Mouse (Mus musculus): ENCODE data around the gene Mrpl46. TPM values are rescaled to one million over a fixed set of nuclear protein-coding genes. Genes with fewer than 3 reads are reported as not detected.

Mrpl46 gene
- total RNA-seq, 2 experiments from 2014 or later: 22.3 to 34.2 TPM

DNA sequence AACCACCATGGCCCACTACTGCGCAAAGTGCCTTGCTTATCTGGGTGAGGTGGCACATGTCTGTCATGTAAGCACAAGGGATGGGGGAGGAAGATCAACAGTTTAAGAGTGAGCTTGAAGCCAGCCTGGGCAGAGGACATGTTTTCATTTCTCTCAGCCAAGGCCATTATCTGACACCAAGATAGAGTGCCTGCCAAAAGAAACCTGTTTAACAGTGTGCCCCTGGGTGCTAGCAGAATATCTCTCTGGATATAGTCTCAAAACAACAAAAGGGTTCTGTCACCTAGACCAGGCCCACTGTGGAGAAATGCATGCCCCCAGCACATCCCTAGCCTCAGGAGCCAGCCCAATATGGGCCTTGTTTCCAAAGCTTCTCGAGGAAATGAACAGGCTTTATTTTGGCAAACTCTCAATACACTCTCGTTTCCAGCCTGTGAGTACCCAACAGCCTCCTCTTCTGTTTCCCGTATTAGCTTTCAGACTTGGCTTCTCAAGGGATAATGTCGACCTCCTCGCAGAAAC is 11.3 kb upstream of the Mrpl46 start:
- no peak for TF ChIP-seq CTCF (IDR thresholded peaks at IDR 0.05)
- Histone ChIP-seq H3K4me3 (no peak overlapping the region), H3K27ac (peak overlapping the region; percentile 68)
- intact Hi-C loops (cut with DNase I): loop anchor here (2.0 kb wide), 1 partner anchor 52 kb away; the partner anchor contains the start of gene Det1
- no peak for DNase-seq

DNA sequence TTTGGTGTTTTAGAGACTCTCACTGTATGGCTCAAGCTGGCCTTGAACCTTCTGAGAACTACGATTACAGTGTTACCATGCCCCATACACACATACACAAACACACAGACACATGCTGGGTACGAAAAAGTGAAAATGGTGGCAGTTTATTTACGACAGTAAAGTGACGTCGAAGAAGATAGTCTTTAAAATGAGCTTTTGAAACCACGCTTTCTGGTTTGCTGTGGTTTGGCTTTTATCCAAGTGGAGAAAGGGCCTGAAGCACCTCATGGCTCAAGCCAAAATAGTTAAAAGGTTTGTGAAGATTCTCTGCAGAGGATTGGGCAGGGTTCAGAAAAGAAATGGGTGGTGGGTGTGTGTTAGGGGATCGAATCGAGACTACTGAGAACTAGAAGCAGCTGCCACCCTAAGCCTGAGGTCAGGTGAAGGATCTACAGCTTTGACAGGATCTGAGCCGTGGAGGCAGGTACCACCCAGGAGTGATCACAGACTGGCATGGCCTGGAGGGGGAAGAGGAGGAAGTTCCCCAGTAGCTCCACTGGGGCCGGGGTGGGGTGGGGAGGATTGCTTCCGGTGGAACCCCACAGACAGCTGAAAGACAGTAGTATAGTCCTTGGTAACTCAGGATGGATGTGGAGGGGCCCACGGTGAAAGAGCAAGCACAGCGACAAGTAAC is 10.7 kb upstream of the Mrpl46 start:
- H3K4me3 ChIP-seq: no peak overlapping the region
- intact Hi-C loops (cut with DNase I): loop anchor here (2.0 kb wide), 1 partner anchor 53 kb away; the partner anchor contains the start of gene Det1
- no peak for TF ChIP-seq CTCF (IDR thresholded peaks at IDR 0.05)
- H3K27ac ChIP-seq: peak overlapping the region; percentile 68
- DNase-seq: no peak

GRCm38 (mm10) chr7:78791359-78792222 is 8.3 kb upstream of the Mrpl46 start:
- intact Hi-C loops (cut with DNase I): loop anchor here (1.0 kb wide), 1 partner anchor 99 kb away; no protein-coding TSS in a partner anchor
- TF ChIP-seq CTCF (IDR thresholded peaks at IDR 0.05): peak; percentile 88
- H3K4me3 ChIP-seq: no peak overlapping the region
- peak; percentile 34 for DNase-seq
- no peak overlapping the region for H3K27ac ChIP-seq

- no peak for TF ChIP-seq CTCF (IDR thresholded peaks at IDR 0.05)
- no peak overlapping the region for H3K4me3 ChIP-seq
- intact Hi-C loops (cut with DNase I): no loop called here
- no peak for DNase-seq
- no peak overlapping the region for H3K27ac ChIP-seq
Measured at GRCm38 (mm10) chr7:78787793-78788380, 4.6 kb upstream of the Mrpl46 start.

GRCm38 (mm10) chr7:78785906-78786305 is 2.6 kb upstream of the Mrpl46 start:
- DNase-seq: no peak
- H3K4me3 ChIP-seq: no peak overlapping the region
- no peak overlapping the region for H3K27ac ChIP-seq
- intact Hi-C loops (cut with DNase I): no loop called here
- no peak for TF ChIP-seq CTCF (IDR thresholded peaks at IDR 0.05)

DNA sequence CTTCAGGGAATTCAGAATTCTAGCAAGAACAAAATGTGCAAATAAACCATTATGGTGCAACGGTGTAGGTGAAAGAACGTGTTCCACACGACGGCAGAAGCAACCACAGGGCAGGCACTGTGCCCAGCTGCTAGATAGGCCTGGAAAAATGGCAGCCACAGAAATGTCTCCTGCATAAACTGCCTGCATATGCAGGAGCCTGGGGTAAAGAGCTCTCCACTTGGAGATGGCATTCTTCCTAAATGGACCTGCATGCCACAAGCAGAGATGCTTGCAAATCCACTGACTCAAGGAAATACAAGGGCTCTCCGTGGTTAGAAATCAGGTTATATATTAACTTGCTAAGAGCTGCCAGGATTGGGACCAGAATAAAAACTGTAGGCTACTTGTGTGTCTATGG is 4.6 kb downstream of the Mrpl46 start:
- no peak overlapping the region for H3K4me3 ChIP-seq
- no peak overlapping the region for H3K27ac ChIP-seq
- intact Hi-C loops (cut with DNase I): no loop called here
- TF ChIP-seq CTCF (IDR thresholded peaks at IDR 0.05): no peak
- DNase-seq: no peak

DNA sequence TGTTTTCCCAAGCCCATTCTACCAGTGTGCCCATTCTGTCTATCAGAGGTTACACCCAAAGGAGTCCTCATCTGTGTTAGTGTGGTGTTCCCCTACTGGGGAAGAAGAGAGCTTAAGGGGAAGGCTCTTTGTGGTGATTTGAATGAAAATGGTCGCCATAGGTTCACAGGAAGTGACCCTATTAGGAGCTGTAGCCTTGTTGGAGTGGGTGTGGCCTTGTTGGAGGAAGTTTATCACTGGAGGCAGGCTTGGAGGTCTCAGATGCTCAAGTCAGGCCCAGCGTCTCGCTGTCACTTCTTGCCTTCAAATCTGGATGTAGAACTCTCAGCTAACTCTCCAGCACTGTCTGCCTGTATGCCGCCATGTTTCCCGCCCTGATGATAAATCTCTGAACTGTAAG is 12.4 kb downstream of the Mrpl46 start:
- no peak overlapping the region for H3K4me3 ChIP-seq
- no peak for TF ChIP-seq CTCF (IDR thresholded peaks at IDR 0.05)
- DNase-seq: no peak
- intact Hi-C loops (cut with DNase I): no loop called here
- H3K27ac ChIP-seq: no peak overlapping the region

- no peak overlapping the region for H3K4me3 ChIP-seq
- no peak for TF ChIP-seq CTCF (IDR thresholded peaks at IDR 0.05)
- H3K27ac ChIP-seq: no peak overlapping the region
- DNase-seq: no peak
- intact Hi-C loops (cut with DNase I): no loop called here
Measured at GRCm38 (mm10) chr7:78769075-78769652, 14.2 kb downstream of the Mrpl46 start.

DNA sequence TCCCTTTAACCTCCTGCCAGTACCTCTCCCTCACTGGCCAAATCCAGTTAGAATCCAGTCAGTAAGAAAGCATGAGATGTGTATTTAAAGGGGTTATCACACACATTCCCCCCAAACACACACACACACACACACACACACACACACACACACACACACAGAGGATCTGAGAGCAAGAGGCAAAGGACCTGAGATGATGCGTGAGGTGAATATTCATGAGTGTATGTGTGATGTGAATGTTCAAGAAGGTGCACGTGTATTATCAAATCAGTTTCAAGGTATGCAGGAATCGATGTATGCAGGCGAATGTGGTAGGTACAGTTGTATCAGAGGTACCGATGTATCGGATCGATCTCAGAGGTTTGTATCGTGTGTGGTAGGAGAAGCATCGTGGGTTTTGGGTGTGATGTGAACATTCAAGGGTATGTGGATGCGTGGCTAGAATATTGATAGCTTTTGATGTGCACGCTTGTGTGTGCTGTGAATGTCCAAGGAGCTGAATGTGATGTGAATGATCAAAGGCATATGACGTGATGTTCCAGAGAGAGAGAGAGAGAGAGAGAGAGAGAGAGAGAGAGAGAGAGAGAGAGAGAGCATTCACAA is 15.3 kb downstream of the Mrpl46 start:
- no peak for TF ChIP-seq CTCF (IDR thresholded peaks at IDR 0.05)
- Histone ChIP-seq H3K27ac (no peak overlapping the region), H3K4me3 (no peak overlapping the region)
- intact Hi-C loops (cut with DNase I): no loop called here
- no peak for DNase-seq

GRCm38 (mm10) chr7:78766019-78766683 is 17.2 kb downstream of the Mrpl46 start:
- intact Hi-C loops (cut with DNase I): no loop called here
- H3K4me3 ChIP-seq: no peak overlapping the region
- peak; percentile 43 for DNase-seq
- H3K27ac ChIP-seq: no peak overlapping the region
- TF ChIP-seq CTCF (IDR thresholded peaks at IDR 0.05): peak; percentile 65

DNA sequence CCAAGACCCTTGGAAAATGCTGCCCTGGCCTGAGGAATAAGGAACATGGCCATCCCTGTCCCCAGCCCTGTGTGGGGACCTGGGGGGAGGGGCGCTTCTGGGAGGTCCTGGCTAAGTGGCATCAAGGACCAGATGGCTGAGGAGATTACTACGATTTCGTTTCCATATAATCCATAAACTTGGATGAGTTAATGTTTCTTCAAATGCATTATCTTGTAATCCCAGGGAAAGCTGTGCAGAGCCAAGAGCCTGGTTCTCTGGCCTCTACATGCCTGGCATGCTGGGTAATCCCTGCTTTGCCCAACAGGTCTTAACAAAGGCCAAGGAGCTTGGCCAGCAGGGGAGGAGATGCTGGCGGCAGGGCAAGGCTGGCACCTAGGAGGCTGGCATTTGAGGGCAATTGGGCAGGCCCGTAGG is 18.1 kb downstream of the Mrpl46 start:
- DNase-seq: no peak
- intact Hi-C loops (cut with DNase I): no loop called here
- TF ChIP-seq CTCF (IDR thresholded peaks at IDR 0.05): no peak
- H3K4me3 ChIP-seq: no peak overlapping the region
- no peak overlapping the region for H3K27ac ChIP-seq

DNA sequence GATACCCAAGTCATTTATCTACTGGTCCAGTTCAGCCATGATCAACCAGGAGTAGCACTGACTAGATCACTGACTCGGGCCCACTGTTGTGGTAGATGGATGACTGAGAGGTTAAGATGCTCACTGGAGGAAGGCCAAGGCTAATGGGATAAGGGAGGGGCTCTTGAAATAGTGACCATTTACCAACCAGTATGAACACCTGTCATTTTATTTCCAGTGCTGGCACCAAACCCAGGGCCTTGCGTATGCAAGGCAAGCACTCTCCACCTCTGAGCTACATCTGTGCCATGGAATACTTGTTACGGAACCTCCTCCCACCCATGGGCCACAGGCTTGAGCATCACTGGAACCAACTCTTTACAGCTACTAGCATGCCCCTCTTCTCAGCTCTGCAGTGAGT is 19.5 kb downstream of the Mrpl46 start:
- intact Hi-C loops (cut with DNase I): no loop called here

More for the DNA sequence above, 19.5 kb downstream of the Mrpl46 start:
- TF ChIP-seq CTCF (IDR thresholded peaks at IDR 0.05): no peak
- no peak overlapping the region for H3K4me3 ChIP-seq
- H3K27ac ChIP-seq: no peak overlapping the region
- no peak for DNase-seq
